Mouse (Mus musculus): ENCODE measurements around the gene Foxj1. TPM values are rescaled to one million over a fixed set of nuclear protein-coding genes. Genes with fewer than 3 reads are reported as not detected.

The Foxj1 gene
- polyA plus RNA-seq, 1 experiment from 2014 or later, result 3.1 TPM

GRCm38 (mm10) chr11:116285770-116286191 lies 49.4 kb downstream of the Foxj1 start:
- no peaks in the 10 kb centered on the region for H3K4me1 ChIP-seq (ENCODE audit: control insufficient read depth, insufficient read depth, low read length)
- DNase-seq (ENCODE audit: low spot score) (no peak), ATAC-seq (ENCODE audit: insufficient read depth, low FRiP score, low TSS enrichment) (no peak)
- no peaks in the 10 kb centered on the region for H3K9me3 ChIP-seq (ENCODE audit: control insufficient read depth, low read length)
- H3K4me2 ChIP-seq (ENCODE audit: low read depth), result no peak overlapping the region
- H3K36me3 ChIP-seq (ENCODE audit: control insufficient read depth, insufficient read depth, low read length), result peaks cover 5% of the 10 kb centered on the region
- no peak overlapping the region for H3K4me3 ChIP-seq (ENCODE audit: low read depth, low read length)
- 0 out of 2 replicates have a peak overlapping the region, but pooled peaks have one; percentile 14 for H3K27ac ChIP-seq (ENCODE audit: low read depth, low read length)
- WGBS, result 74% methylated on average over 7 of the region's 7 CpGs
- no peak overlapping the region for H3K9ac ChIP-seq (ENCODE audit: low read length)
- H3K27me3 ChIP-seq (ENCODE audit: control insufficient read depth, insufficient read depth, low read length), result peaks cover 42% of the 10 kb centered on the region

- no peaks in the 10 kb centered on the region for H3K4me1 ChIP-seq (ENCODE audit: control insufficient read depth, insufficient read depth, low read length)
Observed at GRCm38 (mm10) chr11:116283982-116284381, 51.2 kb downstream of the Foxj1 start.

GRCm38 (mm10) chr11:116282912-116283521 lies 52.2 kb downstream of the Foxj1 start:
- Histone ChIP-seq H3K4me1 (ENCODE audit: control insufficient read depth, insufficient read depth, low read length) (no peaks in the 10 kb centered on the region), H3K9me3 (ENCODE audit: control insufficient read depth, low read length) (no peaks in the 10 kb centered on the region), H3K27ac (ENCODE audit: low read depth, low read length) (no peak overlapping the region), H3K36me3 (ENCODE audit: control insufficient read depth, insufficient read depth, low read length) (no peaks in the 10 kb centered on the region; the same call in 1 of the 2 replicates), H3K4me3 (ENCODE audit: low read depth, low read length) (no peak overlapping the region), H3K9ac (ENCODE audit: low read length) (no peak overlapping the region), H3K27me3 (ENCODE audit: control insufficient read depth, insufficient read depth, low read length) (peaks cover 54% of the 10 kb centered on the region), H3K4me2 (ENCODE audit: low read depth) (no peak overlapping the region)
- ATAC-seq (ENCODE audit: insufficient read depth, low FRiP score, low TSS enrichment) (no peak), DNase-seq (ENCODE audit: low spot score) (no peak)
- 13% methylated on average over 48 of the region's 48 CpGs for WGBS

More at GRCm38 (mm10) chr11:116283982-116284381, 51.2 kb downstream of the Foxj1 start:
- peaks cover 54% of the 10 kb centered on the region for H3K27me3 ChIP-seq (ENCODE audit: control insufficient read depth, insufficient read depth, low read length)
- no peak overlapping the region for H3K4me2 ChIP-seq (ENCODE audit: low read depth)
- no peak for DNase-seq (ENCODE audit: low spot score)
- H3K9me3 ChIP-seq (ENCODE audit: control insufficient read depth, low read length), result no peaks in the 10 kb centered on the region
- no peak overlapping the region for H3K9ac ChIP-seq (ENCODE audit: low read length)
- H3K4me3 ChIP-seq (ENCODE audit: low read depth, low read length), result no peak overlapping the region
- peaks cover under 1% of the 10 kb centered on the region for H3K36me3 ChIP-seq (ENCODE audit: control insufficient read depth, insufficient read depth, low read length)
- no peak for ATAC-seq (ENCODE audit: insufficient read depth, low FRiP score, low TSS enrichment)
- H3K27ac ChIP-seq (ENCODE audit: low read depth, low read length), result no peak overlapping the region
- 59% methylated on average over 6 of the region's 6 CpGs for WGBS

- Histone ChIP-seq H3K36me3 (ENCODE audit: control insufficient read depth, insufficient read depth, low read length) (no peaks in the 10 kb centered on the region), H3K27me3 (ENCODE audit: control insufficient read depth, insufficient read depth, low read length) (peaks cover 54% of the 10 kb centered on the region), H3K9ac (ENCODE audit: low read length) (no peak overlapping the region), H3K9me3 (ENCODE audit: control insufficient read depth, low read length) (no peaks in the 10 kb centered on the region), H3K27ac (ENCODE audit: low read depth, low read length) (no peak overlapping the region), H3K4me1 (ENCODE audit: control insufficient read depth, insufficient read depth, low read length) (no peaks in the 10 kb centered on the region), H3K4me3 (ENCODE audit: low read depth, low read length) (no peak overlapping the region; the same call in 1 of the 2 replicates), H3K4me2 (ENCODE audit: low read depth) (no peak overlapping the region)
- WGBS, result 2% methylated on average over 11 of the region's 11 CpGs
- no peak for ATAC-seq (ENCODE audit: insufficient read depth, low FRiP score, low TSS enrichment)
- DNase-seq (ENCODE audit: low spot score), result no peak
Observed at GRCm38 (mm10) chr11:116282089-116282488, 53.1 kb downstream of the Foxj1 start.

GRCm38 (mm10) chr11:116281671-116282070 lies 53.5 kb downstream of the Foxj1 start:
- H3K9ac ChIP-seq (ENCODE audit: low read length), result no peak overlapping the region
- H3K9me3 ChIP-seq (ENCODE audit: control insufficient read depth, low read length), result no peaks in the 10 kb centered on the region
- H3K4me1 ChIP-seq (ENCODE audit: control insufficient read depth, insufficient read depth, low read length), result no peaks in the 10 kb centered on the region
- 3% methylated on average over 18 of the region's 18 CpGs for WGBS
- peak overlapping the region; percentile 19 for H3K4me3 ChIP-seq (ENCODE audit: low read depth, low read length)
- H3K4me2 ChIP-seq (ENCODE audit: low read depth), result peak overlapping the region; percentile 35
- H3K27ac ChIP-seq (ENCODE audit: low read depth, low read length), result no peak overlapping the region
- H3K36me3 ChIP-seq (ENCODE audit: control insufficient read depth, insufficient read depth, low read length), result no peaks in the 10 kb centered on the region
- H3K27me3 ChIP-seq (ENCODE audit: control insufficient read depth, insufficient read depth, low read length), result peaks cover 54% of the 10 kb centered on the region
- DNase-seq (ENCODE audit: low spot score), result no peak
- ATAC-seq (ENCODE audit: insufficient read depth, low FRiP score, low TSS enrichment), result no peak

GRCm38 (mm10) chr11:116280751-116281663 lies 54.2 kb downstream of the Foxj1 start, which contains the start of gene Galr2:
Gene Galr2 (plus strand): TSS chr11:116280939.
- Histone ChIP-seq H3K27ac (ENCODE audit: low read depth, low read length) (no peak within 1 kb of the TSS), H3K4me1 (ENCODE audit: control insufficient read depth, insufficient read depth, low read length) (no peaks in the 10 kb centered on the region), H3K9me3 (ENCODE audit: control insufficient read depth, low read length) (no peaks in the 10 kb centered on the region), H3K4me3 (ENCODE audit: low read depth, low read length) (peak within 1 kb of the TSS; percentile 19), H3K36me3 (ENCODE audit: control insufficient read depth, insufficient read depth, low read length) (no peaks in the 10 kb centered on the region), H3K27me3 (ENCODE audit: control insufficient read depth, insufficient read depth, low read length) (peaks cover 54% of the 10 kb centered on the region), H3K9ac (ENCODE audit: low read length) (no peak within 1 kb of the TSS), H3K4me2 (ENCODE audit: low read depth) (peak within 1 kb of the TSS; percentile 35)
- WGBS, result 5% methylated on average over 48 of the region's 48 CpGs
- ATAC-seq (ENCODE audit: insufficient read depth, low FRiP score, low TSS enrichment) (no peak), DNase-seq (ENCODE audit: low spot score) (peak; percentile 44)

Other genes with a start within 250 kb of the Foxj1 start
- gene Wbp2, start 248.4 kb downstream of the Foxj1 start, polyA plus RNA-seq (2014; fragmentation: Nextera tagmentation; extraction: Ambion mirVana), result 95.3 and 105 TPM in 2 replicates
- gene Trim47, start 208.2 kb downstream of the Foxj1 start, polyA plus RNA-seq (2014; fragmentation: Nextera tagmentation; extraction: Ambion mirVana), result 3.2 and 3.3 TPM in 2 replicates
- gene Trim65, start 204.3 kb downstream of the Foxj1 start, polyA plus RNA-seq (2014; fragmentation: Nextera tagmentation; extraction: Ambion mirVana), result 1.6 TPM in 2 replicates
- 99.8 and 102 TPM in 2 replicates for gene Mrpl38, start 196.5 kb downstream of the Foxj1 start, polyA plus RNA-seq (2014; fragmentation: Nextera tagmentation; extraction: Ambion mirVana)
- gene Fbf1, start 167.2 kb downstream of the Foxj1 start, polyA plus RNA-seq (2014; fragmentation: Nextera tagmentation; extraction: Ambion mirVana), result 35.7 and 37.0 TPM in 2 replicates
- gene Ten1, start 136.5 kb downstream of the Foxj1 start, polyA plus RNA-seq (2014; fragmentation: Nextera tagmentation; extraction: Ambion mirVana), result 54.9 and 63.6 TPM in 2 replicates
- gene Acox1, start 136.4 kb downstream of the Foxj1 start, polyA plus RNA-seq (2014; fragmentation: Nextera tagmentation; extraction: Ambion mirVana), result 33.2 and 34.4 TPM in 2 replicates
- gene Evpl, start 97.3 kb downstream of the Foxj1 start, polyA plus RNA-seq (2014; fragmentation: Nextera tagmentation; extraction: Ambion mirVana), result 0.90 and 0.93 TPM in 2 replicates
- gene Srp68, start 61.2 kb downstream of the Foxj1 start, polyA plus RNA-seq (2014; fragmentation: Nextera tagmentation; extraction: Ambion mirVana), result 83.5 and 87.4 TPM in 2 replicates
- gene Galr2, start 54.5 kb downstream of the Foxj1 start, polyA plus RNA-seq (2014; fragmentation: Nextera tagmentation; extraction: Ambion mirVana), result 0.49 and 0.70 TPM in 2 replicates
- 74.3 and 75.5 TPM in 2 replicates for gene Exoc7, start 28.2 kb downstream of the Foxj1 start, polyA plus RNA-seq (2014; fragmentation: Nextera tagmentation; extraction: Ambion mirVana)
- gene Rnf157, start 77.6 kb upstream of the Foxj1 start, polyA plus RNA-seq (2014; fragmentation: Nextera tagmentation; extraction: Ambion mirVana), result 31.1 and 34.6 TPM in 2 replicates
- 90.3 and 92.4 TPM in 2 replicates for gene Ubald2, start 98.7 kb upstream of the Foxj1 start, polyA plus RNA-seq (2014; fragmentation: Nextera tagmentation; extraction: Ambion mirVana)
- gene Qrich2, start 130.8 kb upstream of the Foxj1 start, polyA plus RNA-seq (2014; fragmentation: Nextera tagmentation; extraction: Ambion mirVana), result 0.40 TPM in 1 of 2 replicates, not detected in the other
- 212 and 222 TPM in 2 replicates for gene Prpsap1, start 158.8 kb upstream of the Foxj1 start, polyA plus RNA-seq (2014; fragmentation: Nextera tagmentation; extraction: Ambion mirVana)
- gene Sphk1, start 195.5 kb upstream of the Foxj1 start, polyA plus RNA-seq (2014; fragmentation: Nextera tagmentation; extraction: Ambion mirVana), result 9.9 and 10.9 TPM in 2 replicates
- gene Ube2o, start 246.0 kb upstream of the Foxj1 start, polyA plus RNA-seq (2014; fragmentation: Nextera tagmentation; extraction: Ambion mirVana), result 28.8 and 29.1 TPM in 2 replicates

All from neural tube, embryonic 11.5 days (tissue).